Mouse (Mus musculus) cerebellum, adult 2 months (tissue): ENCODE measurements at regions not wholly inside any gene's neighbourhood (a gene's known extent, or its start where the extent isn't known, plus 50 kb on each side); places are given as distances from the start of the nearest gene placed in this dataset.

ENCODE experiments used
- DNase-seq, 2 experiments: peaks; one replicate each; pipeline ENCODE4 v3.0.0; 2021
- H3K27ac ChIP-seq: fragments of 200-500 bp; 2 replicates; pipeline ENCODE4 v1.5.1; 2012; ENCODE audit warnings: low read length, control low read depth, inconsistent platforms; ENCODE audit not compliant: insufficient read depth
- H3K27me3 ChIP-seq: fragments of 200-500 bp; 2 replicates; pipeline ENCODE4 v1.6.1; 2012; ENCODE audit warnings: inconsistent platforms, mild to moderate bottlenecking, low read length, moderate library complexity; ENCODE audit not compliant: control insufficient read depth, insufficient read depth
- H3K4me1 ChIP-seq: fragments of 200-500 bp; 2 replicates; pipeline ENCODE4 v1.6.1; 2011; ENCODE audit warnings: low read length; ENCODE audit not compliant: control insufficient read depth, insufficient read depth
- H3K4me3 ChIP-seq: fragments of 200-500 bp; replicated peaks from 2 replicates; pipeline ENCODE3; 2011; ENCODE audit warnings: mild to moderate bottlenecking, low read depth, low read length, control low read depth; ENCODE audit not compliant: insufficient read depth
- CTCF ChIP-seq: fragments of 200-500 bp; IDR thresholded peaks from 2 replicates; pipeline ENCODE4 v1.5.1; 2011; ENCODE audit warnings: low read depth, mild to moderate bottlenecking, control low read depth, low read length, moderate library complexity, borderline replicate concordance; ENCODE audit not compliant: insufficient read depth
- POLR2A ChIP-seq: fragments of 200-500 bp; IDR thresholded peaks from 2 replicates; pipeline ENCODE4 v1.6.1; 2011; ENCODE audit warnings: low read length, control low read depth, borderline replicate concordance; ENCODE audit not compliant: insufficient read depth
- whole genome bisulfite sequencing: fragments of 180-500 bp; shearing (Covaris S2); methylation state at CpG from one replicate; pipeline ENCODE4 v1.1.7; 2018; 5-methylcytosine and 5-hydroxymethylcytosine counted together

DNA sequence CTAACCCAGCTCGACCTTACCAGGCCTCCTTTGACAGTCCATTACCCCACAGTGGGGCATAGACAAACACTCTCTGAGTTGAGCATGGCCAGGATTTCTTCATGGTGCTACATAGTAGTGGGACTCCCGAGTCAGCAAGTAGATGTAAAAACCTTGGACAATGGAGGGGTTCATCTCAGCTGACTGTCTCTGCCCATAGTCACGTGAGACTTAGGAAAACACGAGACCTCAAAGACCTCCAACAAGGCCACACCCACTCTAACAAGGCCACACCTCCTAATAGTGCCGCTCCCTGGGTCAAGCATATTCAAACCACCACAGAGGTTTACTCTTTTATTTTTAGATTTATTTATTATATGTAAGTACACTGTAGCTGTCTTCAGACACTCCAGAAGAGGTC lies 52.5 kb upstream of the Cldn24 start:
- no peak for TF ChIP-seq POLR2A
- TF ChIP-seq CTCF: no peak
- H3K27ac ChIP-seq: no peak overlapping the region
- WGBS: 88% methylated on average over 5 of the region's 5 CpGs
- H3K4me1 ChIP-seq: no peaks in the 10 kb centered on the region
- no peak for DNase-seq
- no peaks in the 10 kb centered on the region for H3K27me3 ChIP-seq
- no peak overlapping the region for H3K4me3 ChIP-seq

DNA sequence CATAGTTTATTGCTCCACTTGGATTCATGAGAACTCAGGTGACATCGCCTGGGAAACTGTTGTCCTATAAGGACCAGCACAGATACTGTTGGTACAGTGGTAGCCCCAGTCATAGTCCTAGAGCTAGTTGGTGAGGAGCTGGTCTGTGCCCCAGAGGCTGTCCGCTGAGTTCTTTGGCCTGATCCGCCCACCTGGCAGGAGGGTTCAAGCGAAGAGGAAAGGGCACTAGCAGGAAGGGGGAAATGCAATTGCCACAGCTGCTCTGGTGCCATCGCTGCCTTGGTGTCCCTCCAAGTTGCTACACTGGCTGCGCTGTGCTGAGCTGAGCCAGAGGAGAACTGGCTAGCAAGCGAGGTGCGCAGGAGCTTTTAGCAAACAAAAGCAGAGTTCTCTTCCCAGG lies 53.2 kb upstream of the Cldn24 start:
- no peak for TF ChIP-seq POLR2A
- no peak for TF ChIP-seq CTCF
- H3K4me3 ChIP-seq: no peak overlapping the region
- H3K27ac ChIP-seq: no peak overlapping the region
- no peak for DNase-seq
- WGBS: 55% methylated on average over 8 of the region's 8 CpGs
- H3K27me3 ChIP-seq: no peaks in the 10 kb centered on the region
- H3K4me1 ChIP-seq: no peaks in the 10 kb centered on the region; the same call in 1 of the 2 replicates

DNA sequence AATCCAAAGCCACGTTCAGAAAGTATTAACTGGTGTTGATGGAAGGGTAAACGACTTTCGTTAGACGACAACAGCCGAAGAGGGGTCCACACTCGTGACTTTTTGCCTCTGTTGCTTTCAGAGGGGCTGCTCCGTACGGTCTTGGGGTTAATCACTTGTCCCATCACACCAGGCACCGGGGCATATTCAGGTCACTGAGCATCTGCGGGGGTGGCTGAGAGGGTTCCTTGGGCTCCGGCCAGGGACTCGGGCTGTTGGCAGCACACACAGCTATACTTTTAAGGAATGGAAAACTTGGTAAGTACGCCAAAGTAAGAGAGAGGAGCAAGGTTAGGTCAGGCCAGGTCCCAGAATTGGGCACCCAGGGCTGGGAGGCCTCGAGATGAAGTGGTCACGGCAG lies 50.7 kb upstream of the Cdkn2aip start:
- 12% methylated on average over 15 of the region's 15 CpGs for WGBS
- H3K27ac ChIP-seq: no peak overlapping the region
- TF ChIP-seq POLR2A (no peak), CTCF (no peak)
- H3K4me1 ChIP-seq: no peaks in the 10 kb centered on the region; the same call in 1 of the 2 replicates
- peak; percentile 23 to 35 for DNase-seq
- H3K4me3 ChIP-seq: peak overlapping the region; percentile 10
- H3K27me3 ChIP-seq: no peaks in the 10 kb centered on the region

DNA sequence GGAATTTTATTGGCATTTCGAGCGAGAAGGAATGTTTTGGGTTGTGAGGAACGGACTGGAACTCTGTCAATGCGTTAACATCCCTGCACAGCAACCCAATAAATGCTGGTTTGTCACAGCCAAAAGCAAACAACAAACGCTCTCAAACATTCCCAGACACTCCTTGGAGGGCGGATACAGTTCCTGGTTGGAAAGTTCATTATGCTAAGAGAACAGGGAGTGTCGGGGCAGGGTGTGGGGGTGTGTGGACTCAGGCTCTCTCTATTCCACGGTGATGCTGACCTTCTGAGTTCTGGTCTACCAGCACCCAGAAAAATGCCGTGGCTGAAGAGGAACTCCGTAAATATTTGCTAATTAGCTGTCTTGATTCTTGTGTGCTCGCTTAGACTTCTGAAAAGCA lies 50.3 kb upstream of the Cdkn2aip start:
- DNase-seq: no peak
- Histone ChIP-seq H3K27me3 (no peaks in the 10 kb centered on the region), H3K4me3 (no peak overlapping the region), H3K27ac (no peak overlapping the region), H3K4me1 (no peaks in the 10 kb centered on the region; the same call in 1 of the 2 replicates)
- WGBS: 13% methylated on average over 11 of the region's 11 CpGs
- no peak for TF ChIP-seq CTCF
- no peak for TF ChIP-seq POLR2A
